ENCODE assay signal across 10 mouse cellular contexts in genomic region chr14:73117411-73118392, GRCm38 (mm10). TPM values are rescaled to one million over a fixed set of nuclear protein-coding genes. Genes with fewer than 3 reads are reported as not detected.
DNase-seq lines count a peak whose midpoint lies in the region; ATAC-seq and TF ChIP-seq lines count a peak whose summit lies in the region.
"Had no signal": no experiment of that assay in that cellular context is flagged by ENCODE, and none has a peak within 500 bp of the region (broad histone marks: within the 10 kb centered on the region; RNA-seq: fewer than 3 reads in every experiment).

No protein-coding gene starts in this region.

- H3K27me3 ChIP-seq in heart, embryonic 13.5 days (replicated peaks): no peaks in the 10 kb centered on the region
- H3K27me3 ChIP-seq in midbrain, postnatal 0 days (ENCODE audit: insufficient read depth, low read length): no peaks in the 10 kb centered on the region
- no peaks in the 10 kb centered on the region for H3K27me3 ChIP-seq in midbrain, embryonic 16.5 days (ENCODE audit: control insufficient read depth, insufficient read depth, low read depth, low read length)
- H3K27me3 ChIP-seq in limb, embryonic 14.5 days (ENCODE audit: control insufficient read depth, insufficient read depth, low read length): no peaks in the 10 kb centered on the region
- H3K27me3 ChIP-seq in midbrain, embryonic 11.5 days (ENCODE audit: control insufficient read depth, insufficient read depth, low read length): no peaks in the 10 kb centered on the region
- H3K27me3 ChIP-seq: neural tube, embryonic 13.5 days had no signal

- DNase-seq in heart, postnatal 25 days (ENCODE audit: low spot score): no peak
- DNase-seq in midbrain, postnatal 0 days (ENCODE audit: low spot score): no peak
- no peak for DNase-seq in limb, embryonic 14.5 days (ENCODE audit: low spot score)
- DNase-seq in thymus, postnatal 4 days: peak; percentile 48
- no peak for DNase-seq in ovary, adult 18-20 months (ENCODE audit: low spot score)
- no peak for DNase-seq in midbrain, embryonic 11.5 days (ENCODE audit: low spot score, missing footprints)
- DNase-seq: cerebellum, adult 9-10 months had no signal

- peak; percentile 46 for TF ChIP-seq CTCF in midbrain, postnatal 0 days (IDR thresholded peaks at IDR 0.05)

- TF ChIP-seq POLR2A in limb, embryonic 14.5 days (IDR thresholded peaks at IDR 0.05; ENCODE audit: borderline replicate concordance, extremely low read depth, insufficient read depth, insufficient read length): no peak

- H3K36me3 ChIP-seq in heart, embryonic 13.5 days: no peaks in the 10 kb centered on the region
- no peaks in the 10 kb centered on the region for H3K36me3 ChIP-seq in midbrain, postnatal 0 days (ENCODE audit: insufficient read depth, low read length)
- no peaks in the 10 kb centered on the region for H3K36me3 ChIP-seq in midbrain, embryonic 16.5 days (ENCODE audit: control insufficient read depth, insufficient read depth, low read length)
- H3K36me3 ChIP-seq in limb, embryonic 14.5 days (ENCODE audit: control insufficient read depth, insufficient read depth, low read length): no peaks in the 10 kb centered on the region
- H3K36me3 ChIP-seq in midbrain, embryonic 11.5 days (ENCODE audit: control insufficient read depth, insufficient read depth, low read length): no peaks in the 10 kb centered on the region
- H3K36me3 ChIP-seq: neural tube, embryonic 13.5 days had no signal

- H3K4me2 ChIP-seq in heart, embryonic 13.5 days: peak overlapping the region; percentile 56
- H3K4me2 ChIP-seq in midbrain, postnatal 0 days (ENCODE audit: low read depth, low read length, poor library complexity, severe bottlenecking): no peak overlapping the region
- no peak overlapping the region for H3K4me2 ChIP-seq in midbrain, embryonic 16.5 days (ENCODE audit: low read length)
- H3K4me2 ChIP-seq in limb, embryonic 14.5 days (replicated peaks; ENCODE audit: low read depth, low read length, severe bottlenecking): peak overlapping the region; percentile 40; the same call in 1 of the 2 replicates
- H3K4me2 ChIP-seq in midbrain, embryonic 11.5 days: no peak overlapping the region
- H3K4me2 ChIP-seq: neural tube, embryonic 13.5 days had no signal

- H3K4me1 ChIP-seq in heart, embryonic 13.5 days: peaks cover 20% of the 10 kb centered on the region
- H3K4me1 ChIP-seq in midbrain, postnatal 0 days (ENCODE audit: insufficient read depth, low read length): 0 out of 2 replicates have a peak, but pooled peaks cover 3% of the 10 kb centered on the region
- no peaks in the 10 kb centered on the region for H3K4me1 ChIP-seq in midbrain, embryonic 16.5 days (ENCODE audit: control insufficient read depth, insufficient read depth, low read length)
- peaks cover 15% of the 10 kb centered on the region for H3K4me1 ChIP-seq in limb, embryonic 14.5 days (ENCODE audit: control insufficient read depth, insufficient read depth, low read length)
- H3K4me1 ChIP-seq in midbrain, embryonic 11.5 days (ENCODE audit: control insufficient read depth, insufficient read depth, low read length): no peaks in the 10 kb centered on the region

- H3K9ac ChIP-seq in heart, embryonic 13.5 days: no peak overlapping the region
- no peak overlapping the region for H3K9ac ChIP-seq in midbrain, postnatal 0 days (replicated peaks; ENCODE audit: low read length, poor library complexity, severe bottlenecking)
- H3K9ac ChIP-seq in midbrain, embryonic 16.5 days (ENCODE audit: low read depth, low read length): no peak overlapping the region
- no peak overlapping the region for H3K9ac ChIP-seq in limb, embryonic 14.5 days (ENCODE audit: low read depth, low read length, severe bottlenecking)
- H3K9ac ChIP-seq in midbrain, embryonic 11.5 days (ENCODE audit: low read length): no peak overlapping the region
- H3K9ac ChIP-seq: neural tube, embryonic 13.5 days had no signal

- H3K9me3 ChIP-seq in heart, embryonic 13.5 days: no peaks in the 10 kb centered on the region
- no peaks in the 10 kb centered on the region for H3K9me3 ChIP-seq in midbrain, postnatal 0 days (ENCODE audit: low read length)
- H3K9me3 ChIP-seq in midbrain, embryonic 16.5 days (replicated peaks; ENCODE audit: control insufficient read depth, low read length, poor library complexity, severe bottlenecking): no peaks in the 10 kb centered on the region
- no peaks in the 10 kb centered on the region for H3K9me3 ChIP-seq in limb, embryonic 14.5 days (ENCODE audit: control insufficient read depth, low read length)
- no peaks in the 10 kb centered on the region for H3K9me3 ChIP-seq in midbrain, embryonic 11.5 days (ENCODE audit: control insufficient read depth, low read length)
- H3K9me3 ChIP-seq: neural tube, embryonic 13.5 days had no signal

- ATAC-seq in heart, embryonic 13.5 days (ENCODE audit: extremely low read depth, insufficient number of reproducible peaks, low FRiP score, low TSS enrichment): no peak
- no peak for ATAC-seq in midbrain, postnatal 0 days (ENCODE audit: low FRiP score)
- no peak for ATAC-seq in midbrain, embryonic 16.5 days
- no peak for ATAC-seq in limb, embryonic 14.5 days (ENCODE audit: low FRiP score, low read depth)
- ATAC-seq in midbrain, embryonic 11.5 days (ENCODE audit: low FRiP score): no peak

- H3K4me3 ChIP-seq in heart, embryonic 13.5 days: no peak overlapping the region
- H3K4me3 ChIP-seq in midbrain, postnatal 0 days (ENCODE audit: low read depth, low read length): no peak overlapping the region
- no peak overlapping the region for H3K4me3 ChIP-seq in midbrain, embryonic 16.5 days (ENCODE audit: low read depth, low read length)
- H3K4me3 ChIP-seq in limb, embryonic 14.5 days (replicated peaks; ENCODE audit: low read length): no peak overlapping the region
- H3K4me3 ChIP-seq in midbrain, embryonic 11.5 days (ENCODE audit: low read depth, low read length): no peak overlapping the region
- H3K4me3 ChIP-seq: neural tube, embryonic 13.5 days had no signal

- 71% methylated on average over 7 of the region's 7 CpGs for WGBS in heart, embryonic 13.5 days
- 80% methylated on average over 7 of the region's 7 CpGs for WGBS in midbrain, postnatal 0 days
- 82% methylated on average over 7 of the region's 7 CpGs for WGBS in midbrain, embryonic 16.5 days
- 64% methylated on average over 7 of the region's 7 CpGs for WGBS in limb, embryonic 14.5 days
- WGBS in midbrain, embryonic 11.5 days: 78% methylated on average over 7 of the region's 7 CpGs

- H3K27ac ChIP-seq in heart, embryonic 13.5 days (replicated peaks): no peak overlapping the region
- no peak overlapping the region for H3K27ac ChIP-seq in midbrain, postnatal 0 days (ENCODE audit: low read depth, low read length)
- no peak overlapping the region for H3K27ac ChIP-seq in midbrain, embryonic 16.5 days (ENCODE audit: low read length)
- no peak overlapping the region for H3K27ac ChIP-seq in limb, embryonic 14.5 days (replicated peaks; ENCODE audit: low read depth, low read length)
- no peak overlapping the region for H3K27ac ChIP-seq in midbrain, embryonic 11.5 days (ENCODE audit: low read depth, low read length)
- H3K27ac ChIP-seq: neural tube, embryonic 13.5 days had no signal

- intact Hi-C loops in heart, postnatal 25 days (cut with DNase I): no loop called here

RNA-seq across cellular contexts. Expression of gene Rcbtb2, which starts 5.1 kb away (rescaled TPM):
- 61.2 and 61.9 TPM in 2 replicates for polyA plus RNA-seq in heart, embryonic 13.5 days (2015; fragmentation: Nextera tagmentation; extraction: Ambion mirVana)
- total RNA-seq in heart, postnatal 25 days (2021): 10 to 100 TPM; 20.4 to 22.9 TPM
- total RNA-seq in midbrain, postnatal 0 days (2014; rRNA removed): 54.1 and 77.5 TPM in 2 replicates
- polyA plus RNA-seq in midbrain, postnatal 0 days (2015; fragmentation: Nextera tagmentation; extraction: Ambion mirVana): 43.1 and 45.4 TPM in 2 replicates
- 53.0 and 64.5 TPM in 2 replicates for polyA plus RNA-seq in midbrain, embryonic 16.5 days (2015; fragmentation: Nextera tagmentation; extraction: Ambion mirVana)
- 87.0 and 90.9 TPM in 2 replicates for polyA plus RNA-seq in limb, embryonic 14.5 days (2012; rRNA removed)
- polyA plus RNA-seq in limb, embryonic 14.5 days (2014; fragmentation: Nextera tagmentation; extraction: Ambion mirVana): 98.8 and 111 TPM in 2 replicates
- polyA plus RNA-seq in midbrain, embryonic 11.5 days (2014; fragmentation: Nextera tagmentation; extraction: Ambion mirVana): 169 and 177 TPM in 2 replicates

Comparison
In these comparisons a context has a peak if more than half of its experiments do, and no peak if none do; other contexts are left out.
1. H3K4me2 ChIP-seq: peak in heart, embryonic 13.5 days (single experiment) and limb, embryonic 14.5 days (single experiment); none in midbrain, postnatal 0 days (single experiment), midbrain, embryonic 16.5 days (single experiment) and midbrain, embryonic 11.5 days (single experiment).